ENCODE assay signal across 8 mouse cellular contexts in the genomic region with DNA sequence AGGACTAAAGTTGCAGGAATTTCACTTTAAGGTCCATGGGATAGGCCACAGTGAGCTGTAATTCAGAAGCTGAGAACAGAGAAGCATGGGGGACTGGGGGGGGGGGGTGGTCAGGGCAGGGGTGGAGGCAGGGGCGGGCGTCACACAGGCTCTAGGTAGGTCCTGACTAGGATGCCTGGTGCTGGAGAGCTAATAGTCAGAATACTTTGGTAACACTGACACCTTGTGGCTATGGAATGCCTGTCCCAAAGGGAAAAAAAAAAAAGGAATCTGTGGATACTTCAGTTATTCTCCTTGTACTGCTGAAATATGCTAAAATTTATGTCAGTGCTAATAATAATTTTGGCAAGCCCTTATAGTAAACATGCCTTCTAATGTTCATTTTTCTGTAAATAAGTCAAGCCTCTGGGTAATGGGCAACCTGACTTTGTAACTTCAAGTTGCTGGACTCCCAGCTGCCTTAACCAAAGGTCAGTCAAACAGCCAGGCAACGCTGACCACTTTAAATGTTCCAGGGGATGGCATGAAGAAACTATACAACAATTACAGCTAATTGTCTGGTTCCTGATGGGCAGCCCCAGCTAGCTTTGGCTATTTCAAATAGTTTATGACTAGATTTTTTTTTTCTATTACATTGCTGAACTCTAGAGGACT. TPM values are rescaled to one million over a fixed set of nuclear protein-coding genes. Genes with fewer than 3 reads are reported as not detected.
DNase-seq lines count a peak whose midpoint lies in the region; ATAC-seq and TF ChIP-seq lines count a peak whose summit lies in the region.

No protein-coding gene starts in this region.

- WGBS in liver, embryonic 11.5 days: 43% methylated on average over 3 of the region's 3 CpGs
- 16% methylated on average over 3 of the region's 3 CpGs for WGBS in neural tube, embryonic 13.5 days

- no peak overlapping the region for H3K4me3 ChIP-seq in gastrocnemius, adult 2 months
- no peak overlapping the region for H3K4me3 ChIP-seq in liver, embryonic 11.5 days (ENCODE audit: low read depth, low read length)
- no peak overlapping the region for H3K4me3 ChIP-seq in neural tube, embryonic 13.5 days

- no peak overlapping the region for H3K27ac ChIP-seq in gastrocnemius, adult 2 months
- H3K27ac ChIP-seq in liver, embryonic 11.5 days (ENCODE audit: low read depth, low read length): no peak overlapping the region
- no peak overlapping the region; the same call in 1 of the 2 replicates for H3K27ac ChIP-seq in neural tube, embryonic 13.5 days (replicated peaks)

- H3K36me3 ChIP-seq in liver, embryonic 11.5 days (ENCODE audit: control insufficient read depth, insufficient read depth, low read length): peaks cover 10% of the 10 kb centered on the region; the same call in 1 of the 2 replicates
- peaks cover 22% of the 10 kb centered on the region; the same call in 1 of the 2 replicates for H3K36me3 ChIP-seq in neural tube, embryonic 13.5 days

- H3K9me3 ChIP-seq in liver, embryonic 11.5 days (ENCODE audit: control insufficient read depth, low read length): no peaks in the 10 kb centered on the region
- no peaks in the 10 kb centered on the region for H3K9me3 ChIP-seq in neural tube, embryonic 13.5 days

- H3K4me2 ChIP-seq in liver, embryonic 11.5 days: no peak overlapping the region
- H3K4me2 ChIP-seq in neural tube, embryonic 13.5 days: no peak overlapping the region

- peak; percentile 61 for ATAC-seq in liver, embryonic 11.5 days (replicated peaks; ENCODE audit: low FRiP score)
- peak; percentile 65 for ATAC-seq in neural tube, embryonic 13.5 days (ENCODE audit: low read depth)

- intact Hi-C loops in gastrocnemius, adult 2 months (cut with DNase I): loop anchor here (5.0 to 10.0 kb wide), 2 partner anchors 319 to 671 kb away; no protein-coding TSS in a partner anchor

- peak; percentile 71 for TF ChIP-seq CTCF in gastrocnemius, adult 2 months (IDR thresholded peaks at IDR 0.05)

- peak; percentile 32 for DNase-seq in gastrocnemius, adult 2 months
- DNase-seq in gastrocnemius, postnatal 25 days: no peak
- peak; percentile 36 for DNase-seq in ZHBTc4 (ENCODE audit: low read depth, low spot score)
- peak; percentile 46 for DNase-seq in forelimb bud, embryonic 11.5 days (ENCODE audit: low read depth, low spot score)
- no peak for DNase-seq in liver, embryonic 11.5 days (ENCODE audit: low spot score)
- no peak for DNase-seq in spleen, adult 12 weeks (ENCODE audit: low spot score)
- DNase-seq in adrenal gland, adult 18-20 months (ENCODE audit: low spot score in 2 of 2): no peak

- H3K9ac ChIP-seq in liver, embryonic 11.5 days (ENCODE audit: low read depth, low read length): no peak overlapping the region
- H3K9ac ChIP-seq in neural tube, embryonic 13.5 days: no peak overlapping the region

- H3K4me1 ChIP-seq in liver, embryonic 11.5 days (replicated peaks; ENCODE audit: control insufficient read depth, insufficient read depth, low read length): no peaks in the 10 kb centered on the region
- peaks cover 9% of the 10 kb centered on the region; the same call in 1 of the 2 replicates for H3K4me1 ChIP-seq in neural tube, embryonic 13.5 days (replicated peaks)

- H3K27me3 ChIP-seq in liver, embryonic 11.5 days (replicated peaks; ENCODE audit: control insufficient read depth, insufficient read depth, low read length): no peaks in the 10 kb centered on the region
- no peaks in the 10 kb centered on the region for H3K27me3 ChIP-seq in neural tube, embryonic 13.5 days

RNA-seq across cellular contexts. Expression of a gene that starts 9.6 kb away (rescaled TPM):
- total RNA-seq in gastrocnemius, adult 2 months (2021): 1 to 10 TPM; 7.7 to 8.4 TPM
- total RNA-seq in gastrocnemius, postnatal 25 days (2021): 1 to 10 TPM; 5.9 to 6.7 TPM
- 90.9 and 95.2 TPM in 2 replicates for polyA plus RNA-seq in liver, embryonic 11.5 days (2014; fragmentation: Nextera tagmentation; extraction: Ambion mirVana)
- 70.9 and 72.5 TPM in 2 replicates for polyA plus RNA-seq in neural tube, embryonic 13.5 days (2015; fragmentation: Nextera tagmentation; extraction: Ambion mirVana)
- 10 to 100 TPM; 19.4 to 20.6 TPM for total RNA-seq in adrenal gland, adult 18-20 months (2021)

RNA-seq across cellular contexts. Expression of a gene that starts 33.7 kb away (rescaled TPM):
- 100 to 1,000 TPM; 222 to 262 TPM for total RNA-seq in gastrocnemius, adult 2 months (2021)
- 100 to 1,000 TPM; 156 to 190 TPM for total RNA-seq in gastrocnemius, postnatal 25 days (2021)
- polyA plus RNA-seq in liver, embryonic 11.5 days (2014; fragmentation: Nextera tagmentation; extraction: Ambion mirVana): 98.7 and 108 TPM in 2 replicates
- 65.6 and 73.9 TPM in 2 replicates for polyA plus RNA-seq in neural tube, embryonic 13.5 days (2015; fragmentation: Nextera tagmentation; extraction: Ambion mirVana)
- total RNA-seq in adrenal gland, adult 18-20 months (2021): 100 to 1,000 TPM; 143 to 160 TPM

RNA-seq across cellular contexts. Expression of a gene that starts 33.8 kb away (rescaled TPM):
- total RNA-seq in gastrocnemius, adult 2 months (2021): 10 to 100 TPM; 29.1 to 42.0 TPM
- total RNA-seq in gastrocnemius, postnatal 25 days (2021): 10 to 100 TPM; 14.7 to 20.4 TPM
- 10.5 and 11.0 TPM in 2 replicates for polyA plus RNA-seq in liver, embryonic 11.5 days (2014; fragmentation: Nextera tagmentation; extraction: Ambion mirVana)
- 6.6 TPM in 2 replicates for polyA plus RNA-seq in neural tube, embryonic 13.5 days (2015; fragmentation: Nextera tagmentation; extraction: Ambion mirVana)
- total RNA-seq in adrenal gland, adult 18-20 months (2021): 1 to 10 TPM; 4.5 to 5.1 TPM

RNA-seq across cellular contexts. Expression of a gene that starts 44.6 kb away (rescaled TPM):
- total RNA-seq in gastrocnemius, adult 2 months (2021): 10 to 100 TPM; 17.6 to 20.3 TPM
- 10 to 100 TPM; 21.5 to 22.1 TPM for total RNA-seq in gastrocnemius, postnatal 25 days (2021)
- 55.4 and 57.2 TPM in 2 replicates for polyA plus RNA-seq in liver, embryonic 11.5 days (2014; fragmentation: Nextera tagmentation; extraction: Ambion mirVana)
- polyA plus RNA-seq in neural tube, embryonic 13.5 days (2015; fragmentation: Nextera tagmentation; extraction: Ambion mirVana): 41.4 and 43.1 TPM in 2 replicates
- total RNA-seq in adrenal gland, adult 18-20 months (2021): 10 to 100 TPM; 51.2 to 70.5 TPM

RNA-seq across cellular contexts. Expression of a gene that starts 47.2 kb away (rescaled TPM):
- total RNA-seq in gastrocnemius, adult 2 months (2021): 1 to 10 TPM; 4.2 to 4.3 TPM
- 1 to 10 TPM; 4.4 to 5.3 TPM for total RNA-seq in gastrocnemius, postnatal 25 days (2021)
- 34.8 and 40.1 TPM in 2 replicates for polyA plus RNA-seq in liver, embryonic 11.5 days (2014; fragmentation: Nextera tagmentation; extraction: Ambion mirVana)
- polyA plus RNA-seq in neural tube, embryonic 13.5 days (2015; fragmentation: Nextera tagmentation; extraction: Ambion mirVana): 7.6 and 11.5 TPM in 2 replicates
- 10 to 100 TPM; 19.1 to 26.3 TPM for total RNA-seq in adrenal gland, adult 18-20 months (2021)

Comparison
In these comparisons a context has a peak if more than half of its experiments do, and no peak if none do; other contexts are left out.
1. DNase-seq: peak in gastrocnemius, adult 2 months (single experiment), ZHBTc4 (single experiment) and forelimb bud, embryonic 11.5 days (single experiment); none in gastrocnemius, postnatal 25 days (single experiment), liver, embryonic 11.5 days (single experiment), spleen, adult 12 weeks (single experiment) and adrenal gland, adult 18-20 months (0 of 2).